Mouse (Mus musculus) megakaryocyte, embryonic 14.5 days (primary cell): Measurements from ENCODE around the gene Brsk1. TPM values are rescaled to one million over a fixed set of nuclear protein-coding genes. Genes with fewer than 3 reads are reported as not detected.

ENCODE experiments used
- H3K27me3 ChIP-seq: replicated peaks from 2 replicates; pipeline ENCODE3; 2012; ENCODE audit warnings: inconsistent platforms
- H3K36me3 ChIP-seq: replicated peaks from 2 replicates; pipeline ENCODE3; 2012; ENCODE audit warnings: low read length, inconsistent platforms, mixed read lengths
- H3K4me1 ChIP-seq: 2 replicates; pipeline ENCODE4 v1.6.1; 2012; ENCODE audit warnings: inconsistent platforms
- H3K4me3 ChIP-seq: replicated peaks from 2 replicates; pipeline ENCODE3; 2012; ENCODE audit warnings: moderate library complexity, mild to moderate bottlenecking, inconsistent platforms
- H3K9me3 ChIP-seq: 2 replicates; pipeline ENCODE4 v1.6.1; 2012; ENCODE audit warnings: inconsistent platforms
- FLI1 ChIP-seq: IDR thresholded peaks from 2 replicates; pipeline ENCODE4 v1.6.1; 2012; ENCODE audit warnings: low read length, inconsistent platforms, mixed read lengths
- GATA1 ChIP-seq: IDR thresholded peaks from 3 replicates; pipeline ENCODE4 v1.6.1; 2012; ENCODE audit warnings: mixed read lengths, low read length, inconsistent platforms, borderline replicate concordance
- polyA plus RNA-seq: library from polyadenylated mRNA; stranded (reverse); fragments of >175 nt; gene quantifications from 2 replicates; pipeline ENCODE4 v1.2.3, GENCODE M21; 2012; ENCODE audit warnings: low replicate concordance; ENCODE audit not compliant: insufficient read depth

The Brsk1 gene
- polyA plus RNA-seq, 1 experiment = 0.08 TPM

GRCm38 (mm10) chr7:4684632-4685417 lies 5.6 kb upstream of the Brsk1 start, which contains the start of gene Hspbp1:
Hspbp1 (minus strand) TSS chr7:4685068.
- Histone ChIP-seq H3K27me3 (no peaks in the 10 kb centered on the region), H3K36me3 (peaks cover 15% of the 10 kb centered on the region), H3K4me3 (peak within 1 kb of the TSS; percentile 96), H3K9me3 (no peaks in the 10 kb centered on the region), H3K4me1 (peaks cover 33% of the 10 kb centered on the region)
- TF ChIP-seq FLI1 (no peak), GATA1 (no peak)

- no peak overlapping the region for H3K4me3 ChIP-seq
These were observed 698 bp downstream of the Brsk1 start for GRCm38 (mm10) chr7:4690951-4691653.

GRCm38 (mm10) chr7:4693004-4693403 lies 2.6 kb downstream of the Brsk1 start:
- TF ChIP-seq FLI1 (no peak), GATA1 (no peak)
- H3K27me3 ChIP-seq = peaks cover 16% of the 10 kb centered on the region
- no peaks in the 10 kb centered on the region for H3K36me3 ChIP-seq
- H3K4me3 ChIP-seq = no peak overlapping the region
- H3K4me1 ChIP-seq = peaks cover 23% of the 10 kb centered on the region
- no peaks in the 10 kb centered on the region for H3K9me3 ChIP-seq

More at GRCm38 (mm10) chr7:4690951-4691653, 698 bp downstream of the Brsk1 start:
- H3K4me1 ChIP-seq = peaks cover 23% of the 10 kb centered on the region
- TF ChIP-seq GATA1 (no peak), FLI1 (no peak)
- no peaks in the 10 kb centered on the region for H3K36me3 ChIP-seq
- peaks cover 16% of the 10 kb centered on the region for H3K27me3 ChIP-seq
- no peaks in the 10 kb centered on the region for H3K9me3 ChIP-seq

- no peaks in the 10 kb centered on the region for H3K36me3 ChIP-seq
- H3K27me3 ChIP-seq = peaks cover 35% of the 10 kb centered on the region
- H3K4me1 ChIP-seq = peaks cover 13% of the 10 kb centered on the region
- TF ChIP-seq GATA1 (no peak), FLI1 (no peak)
- H3K9me3 ChIP-seq = no peaks in the 10 kb centered on the region
- H3K4me3 ChIP-seq = no peak overlapping the region
These were observed 11.9 kb downstream of the Brsk1 start for GRCm38 (mm10) chr7:4702334-4702733.

- no peaks in the 10 kb centered on the region for H3K36me3 ChIP-seq
- H3K27me3 ChIP-seq = peaks cover 42% of the 10 kb centered on the region
- peaks cover 16% of the 10 kb centered on the region for H3K4me1 ChIP-seq
- TF ChIP-seq GATA1 (no peak), FLI1 (no peak)
- H3K9me3 ChIP-seq = no peaks in the 10 kb centered on the region
- H3K4me3 ChIP-seq = no peak overlapping the region
These were observed 12.8 kb downstream of the Brsk1 start for GRCm38 (mm10) chr7:4703195-4703594.

GRCm38 (mm10) chr7:4705098-4705497 lies 14.7 kb downstream of the Brsk1 start:
- H3K36me3 ChIP-seq = no peaks in the 10 kb centered on the region
- peaks cover 45% of the 10 kb centered on the region for H3K27me3 ChIP-seq
- TF ChIP-seq GATA1 = no peak
- no peak for TF ChIP-seq FLI1
- H3K9me3 ChIP-seq = no peaks in the 10 kb centered on the region
- peaks cover 16% of the 10 kb centered on the region for H3K4me1 ChIP-seq
- H3K4me3 ChIP-seq = no peak overlapping the region

- Histone ChIP-seq H3K4me1 (peaks cover 12% of the 10 kb centered on the region), H3K27me3 (peaks cover 19% of the 10 kb centered on the region), H3K9me3 (no peaks in the 10 kb centered on the region), H3K36me3 (no peaks in the 10 kb centered on the region), H3K4me3 (no peak overlapping the region)
- TF ChIP-seq FLI1 (no peak), GATA1 (no peak)
These were observed 22.2 kb downstream of the Brsk1 start for GRCm38 (mm10) chr7:4712594-4712993.

- H3K9me3 ChIP-seq = no peaks in the 10 kb centered on the region
- peaks cover 15% of the 10 kb centered on the region for H3K4me1 ChIP-seq
- no peak overlapping the region for H3K4me3 ChIP-seq
- H3K36me3 ChIP-seq = no peaks in the 10 kb centered on the region
- no peak for TF ChIP-seq FLI1
- TF ChIP-seq GATA1 = no peak
- H3K27me3 ChIP-seq = no peaks in the 10 kb centered on the region
These were observed 26.6 kb downstream of the Brsk1 start for GRCm38 (mm10) chr7:4716955-4717354.

- Histone ChIP-seq H3K4me1 (peaks cover 13% of the 10 kb centered on the region), H3K36me3 (no peaks in the 10 kb centered on the region), H3K27me3 (no peaks in the 10 kb centered on the region), H3K9me3 (no peaks in the 10 kb centered on the region), H3K4me3 (no peak overlapping the region)
- TF ChIP-seq FLI1 (no peak), GATA1 (no peak)
These were observed 28.9 kb downstream of the Brsk1 start for GRCm38 (mm10) chr7:4719276-4719675.

- peak overlapping the region; percentile 86 for H3K4me3 ChIP-seq
These were observed 33.1 kb downstream of the Brsk1 start for GRCm38 (mm10) chr7:4723508-4723907.

More at GRCm38 (mm10) chr7:4723508-4723907, 33.1 kb downstream of the Brsk1 start:
- H3K36me3 ChIP-seq = no peaks in the 10 kb centered on the region
- peaks cover 27% of the 10 kb centered on the region for H3K4me1 ChIP-seq
- TF ChIP-seq FLI1 (no peak), GATA1 (no peak)
- H3K9me3 ChIP-seq = no peaks in the 10 kb centered on the region
- H3K27me3 ChIP-seq = no peaks in the 10 kb centered on the region
